Mouse (Mus musculus) mouse trophoblast stem cell (cell line): Measurements from ENCODE around the gene Gm11037.

Experiments used
- in situ Hi-C, 2 experiments: fragments of 300-500 bp; cut with MseI, MboI; formaldehyde crosslinking; loops; 2 replicates in 1 of 2; 3 replicates in 1 of 2; pipeline ENCODE4 v1.15.1; 2025

Gene Gm11037

DNA sequence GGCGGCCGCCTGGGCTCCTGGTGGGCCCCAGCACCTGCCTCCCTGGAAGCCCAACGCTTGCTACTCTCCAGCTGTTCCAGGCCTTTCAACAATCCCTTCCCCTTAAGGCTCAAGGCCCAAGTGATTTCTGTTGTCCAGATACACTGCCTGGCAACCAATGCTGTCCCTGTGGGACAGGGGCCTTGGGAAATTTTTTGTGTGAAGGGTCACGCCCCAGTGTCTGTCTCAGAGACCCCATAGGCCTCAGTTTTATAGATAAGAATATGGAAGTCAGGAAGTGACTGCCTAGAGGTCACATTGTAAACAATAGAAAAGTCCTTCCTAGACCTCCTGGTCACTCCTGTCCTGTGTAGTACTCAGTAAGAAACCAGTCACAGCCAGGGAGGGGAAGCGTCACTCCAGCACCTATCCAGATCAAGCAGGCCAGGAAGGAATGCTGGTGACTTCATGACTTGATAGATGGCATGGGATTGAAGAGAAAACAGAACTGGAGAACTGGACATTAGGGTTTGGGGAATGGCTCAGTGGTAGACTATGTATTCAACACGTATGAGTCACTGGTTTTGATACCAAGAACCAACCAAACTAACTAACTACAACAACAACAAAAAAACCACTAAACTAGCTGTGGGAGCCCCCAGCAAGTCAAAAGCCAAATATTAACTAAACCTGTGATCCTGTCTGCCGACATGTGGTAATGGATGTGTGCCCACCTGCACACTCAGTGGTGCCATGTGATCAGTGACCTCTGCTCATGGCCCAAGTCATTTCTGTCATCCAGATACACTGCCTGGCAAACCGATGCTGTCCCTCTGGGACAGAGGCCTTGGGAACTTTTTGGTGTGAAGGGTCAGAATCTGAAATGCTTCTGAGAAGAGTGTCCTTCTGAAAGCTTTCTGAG, 15.3 kb downstream of the Gm11037 start:
- in situ Hi-C loops = loop anchor here in 1 of 2 experiments (10.0 kb wide), 1 partner anchor 54 kb away; no protein-coding TSS in a partner anchor

- in situ Hi-C loops = loop anchor here in 1 of 2 experiments (10.0 kb wide), 1 partner anchor 54 kb away; no protein-coding TSS in a partner anchor
Observed at GRCm38 (mm10) chr2:131149254-131149578, 15.9 kb downstream of the Gm11037 start.

DNA sequence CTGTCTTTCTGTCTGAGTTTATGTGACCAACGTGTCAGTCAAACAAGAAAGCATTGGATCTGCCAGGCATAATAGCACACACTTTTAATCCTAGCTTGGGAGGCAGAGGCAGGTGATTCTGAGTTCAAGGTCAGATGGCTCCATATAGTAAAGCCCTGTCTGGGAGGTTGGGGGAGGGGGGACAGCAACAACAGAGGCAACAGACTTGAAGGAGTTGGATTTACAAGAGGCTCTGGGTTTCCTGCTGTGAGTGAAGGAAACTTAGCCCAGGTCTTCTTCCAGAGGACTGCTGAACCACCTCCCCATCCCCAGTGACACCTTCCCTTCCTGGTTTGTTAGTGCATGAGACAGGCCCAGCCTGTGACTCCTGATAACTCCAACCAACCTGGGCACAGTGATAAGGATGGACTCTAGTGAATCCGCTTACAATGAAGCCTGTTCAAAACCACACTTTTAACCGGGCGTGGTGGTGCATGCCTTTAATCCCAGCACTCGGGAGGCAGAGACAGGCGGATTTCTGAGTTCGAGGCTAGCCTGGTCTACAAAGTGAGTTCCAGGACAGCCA, 19.0 kb downstream of the Gm11037 start:
- in situ Hi-C loops = no loop called here

DNA sequence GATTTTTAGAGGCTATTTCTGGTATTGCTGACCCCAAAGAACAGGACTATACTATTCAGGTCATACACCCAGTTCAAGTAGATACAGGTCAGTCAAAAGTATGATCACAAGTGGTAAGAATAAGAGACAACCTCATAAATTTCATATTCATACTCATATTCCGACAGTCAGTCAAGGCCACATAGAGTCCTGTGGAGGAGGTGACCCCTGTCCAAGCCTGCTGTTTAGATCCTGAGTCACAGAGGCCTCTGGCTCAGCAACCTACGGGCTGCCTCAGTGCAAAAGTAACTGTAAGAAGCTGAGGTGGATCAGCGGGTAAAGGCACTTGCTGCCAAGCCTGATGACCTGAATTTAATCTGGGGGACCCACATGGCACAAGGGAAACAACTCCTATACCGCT, 20.7 kb downstream of the Gm11037 start:
- in situ Hi-C loops = no loop called here

GRCm38 (mm10) chr2:131156987-131157386, 23.7 kb downstream of the Gm11037 start:
- in situ Hi-C loops = no loop called here

- in situ Hi-C loops = no loop called here
Observed at GRCm38 (mm10) chr2:131159491-131159910, 26.2 kb downstream of the Gm11037 start.

DNA sequence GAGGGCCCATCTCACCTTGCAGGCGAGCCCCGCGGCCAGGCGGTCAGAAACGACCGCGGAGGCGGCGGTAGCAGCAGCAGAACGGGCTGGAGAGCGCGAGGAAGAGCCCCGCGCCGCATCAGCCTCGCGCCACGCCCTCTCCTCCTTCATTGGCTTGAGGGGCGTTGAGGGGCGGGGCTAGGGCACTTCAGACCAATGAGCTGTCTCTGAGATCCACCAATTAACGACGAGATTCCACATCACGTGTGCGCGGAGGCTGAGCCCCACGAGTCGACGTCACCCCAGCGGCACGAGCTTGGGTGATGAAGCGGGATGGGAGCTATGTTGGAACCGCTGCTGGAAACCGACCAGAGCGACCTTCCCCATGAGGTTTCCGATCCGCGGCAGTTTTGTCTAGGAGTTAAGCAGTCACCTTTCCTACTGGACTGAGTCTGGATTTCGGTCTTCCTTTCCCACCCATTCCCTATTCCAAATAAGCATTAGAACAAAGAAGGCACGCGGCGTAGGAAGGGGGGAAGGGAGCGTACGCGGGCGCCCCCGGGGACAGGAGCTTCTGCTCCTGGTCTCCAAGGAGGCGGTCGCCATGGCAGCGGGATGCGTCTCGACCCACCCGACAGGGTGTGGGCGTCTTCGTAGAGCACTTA, 26.8 kb downstream of the Gm11037 start, which contains the start of gene 1700037H04Rik:
Gene 1700037H04Rik (minus strand): TSS at position 144 of the 644 bp plus-strand sequence.
- in situ Hi-C loops = no loop called here

DNA sequence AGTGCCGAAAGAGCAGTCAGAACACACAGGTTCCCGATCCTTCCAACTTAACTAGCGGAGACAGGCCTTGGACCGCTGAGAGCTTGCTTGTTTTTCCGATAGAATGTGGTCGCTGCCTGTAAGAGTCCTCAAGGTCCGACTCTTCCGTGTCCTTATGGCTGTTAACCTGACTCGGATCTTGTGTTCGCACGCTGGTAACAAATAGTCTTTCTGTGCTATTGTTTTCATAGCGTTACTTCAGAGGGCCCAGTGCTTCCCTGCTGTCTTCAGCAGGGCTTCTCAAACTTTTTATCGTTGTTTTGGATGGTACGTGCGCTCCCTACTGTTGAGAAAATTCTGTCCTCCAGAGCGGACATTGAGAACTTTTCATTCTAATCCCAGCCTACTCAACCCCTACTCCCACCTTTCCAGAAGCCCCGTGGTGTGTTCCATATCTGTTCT, 27.4 kb downstream of the Gm11037 start:
- in situ Hi-C loops = no loop called here

GRCm38 (mm10) chr2:131163924-131164323, 30.6 kb downstream of the Gm11037 start:
- in situ Hi-C loops = no loop called here

DNA sequence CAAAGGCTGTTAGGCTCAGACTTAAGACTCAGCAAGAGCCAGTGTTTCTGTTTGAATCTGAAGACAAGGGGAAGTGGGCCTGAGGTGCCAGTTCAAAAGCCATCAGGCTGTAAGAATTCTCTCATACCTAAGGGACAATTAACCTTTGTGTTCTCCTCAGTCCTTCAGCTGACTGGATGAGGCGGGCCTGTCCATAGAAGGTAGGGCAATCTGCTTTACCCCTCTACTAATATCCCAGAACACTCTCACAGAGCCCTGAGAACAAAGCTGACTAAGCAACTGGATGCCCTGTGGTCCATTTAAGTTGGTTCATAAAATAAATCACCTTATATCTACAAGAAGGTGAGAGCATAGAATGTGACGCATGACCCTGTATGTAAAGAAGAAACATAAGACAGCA, 32.9 kb downstream of the Gm11037 start:
- in situ Hi-C loops = no loop called here

DNA sequence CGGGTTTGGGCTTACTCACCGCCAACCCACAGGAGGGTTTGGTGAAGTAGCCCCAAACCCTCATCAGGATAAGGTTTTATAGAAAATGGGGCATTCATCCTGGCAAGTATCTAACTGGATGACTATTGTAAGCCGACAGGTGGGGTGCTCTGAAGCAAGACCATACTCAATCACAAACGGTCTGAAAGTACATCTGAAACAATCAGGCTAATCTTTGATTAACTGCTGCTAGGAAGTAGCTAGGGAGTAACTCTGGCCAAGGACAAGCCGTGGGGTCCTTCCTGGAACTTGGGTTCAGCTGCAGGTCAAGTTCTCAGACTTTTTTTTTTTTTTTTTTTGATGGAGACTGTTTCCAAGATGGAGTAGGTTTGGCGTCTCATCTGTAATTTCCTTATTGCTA, 34.7 kb downstream of the Gm11037 start:
- in situ Hi-C loops = no loop called here

GRCm38 (mm10) chr2:131168914-131169313, 35.6 kb downstream of the Gm11037 start:
- in situ Hi-C loops = no loop called here

- in situ Hi-C loops = no loop called here
Observed at GRCm38 (mm10) chr2:131170936-131171335, 37.6 kb downstream of the Gm11037 start.

GRCm38 (mm10) chr2:131171401-131172104, 38.3 kb downstream of the Gm11037 start:
- in situ Hi-C loops = no loop called here

- in situ Hi-C loops = no loop called here
Observed at GRCm38 (mm10) chr2:131172322-131172721, 39.0 kb downstream of the Gm11037 start.

DNA sequence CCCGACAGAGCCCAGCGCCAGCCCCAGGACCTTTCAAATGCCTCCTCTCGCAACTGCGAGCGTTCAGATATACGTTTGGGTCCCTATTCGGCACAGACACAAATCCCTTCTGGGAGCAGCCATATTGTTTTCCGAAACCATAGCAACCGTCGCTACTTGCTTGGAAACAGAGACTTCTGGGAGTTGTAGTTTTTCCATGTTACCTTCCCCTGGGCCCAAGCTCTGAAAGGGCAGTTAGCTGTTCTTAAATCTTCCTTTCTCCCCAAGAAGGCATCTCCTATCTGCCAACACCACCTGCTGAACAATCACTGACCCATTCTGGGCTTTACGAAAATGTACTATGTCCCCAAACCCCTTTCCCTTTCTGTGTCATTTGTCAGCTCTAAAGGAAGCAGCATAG, 41.4 kb downstream of the Gm11037 start:
- in situ Hi-C loops = no loop called here

DNA sequence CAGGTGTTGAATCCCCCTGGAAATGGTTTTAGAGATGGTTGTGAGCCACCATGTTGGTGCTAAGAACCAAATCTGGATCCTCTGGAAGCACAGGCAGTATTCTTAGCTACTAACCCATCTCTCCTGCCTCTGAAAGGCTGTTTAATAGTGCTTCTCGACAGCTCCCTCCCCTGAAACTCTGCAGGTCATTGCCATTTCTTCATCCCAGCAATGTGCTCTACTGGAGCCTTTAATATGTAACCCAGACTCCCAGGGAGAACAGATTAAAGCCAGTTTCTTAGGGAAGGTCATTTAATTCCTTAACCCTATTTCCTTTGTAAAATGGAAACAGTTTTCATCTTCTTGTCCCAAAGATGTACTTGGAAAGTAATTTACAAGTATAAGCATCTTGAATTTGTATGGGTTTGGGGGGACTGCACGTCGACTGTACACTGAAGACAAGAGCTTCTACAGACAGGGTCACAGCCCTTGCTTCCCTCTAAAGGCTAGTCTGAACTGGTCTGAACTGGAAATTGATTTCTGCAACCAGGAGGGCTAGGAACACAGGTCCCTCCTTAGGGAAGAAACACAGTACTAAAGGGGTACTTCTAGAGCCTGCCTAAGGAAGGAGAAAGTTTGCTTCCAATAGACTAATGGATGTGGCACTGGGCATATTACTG, 42.1 kb downstream of the Gm11037 start:
- in situ Hi-C loops = no loop called here

DNA sequence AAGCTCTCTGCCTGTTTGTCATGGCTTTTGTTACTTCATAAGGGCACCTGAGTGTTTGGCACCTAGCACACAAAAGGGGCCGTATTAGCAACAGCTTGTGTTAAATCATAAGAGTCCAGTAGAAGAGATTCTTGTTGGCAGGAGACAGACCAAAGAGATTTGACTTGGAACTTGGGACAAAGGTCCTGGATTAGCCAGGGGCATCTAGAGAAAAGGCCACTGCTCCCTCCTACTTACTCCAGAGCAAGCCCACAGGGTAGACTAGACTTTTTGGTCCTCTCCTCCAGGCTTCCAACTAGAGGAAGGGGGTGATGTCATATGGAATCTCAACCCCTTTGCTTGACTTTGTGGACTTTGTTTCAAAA, 42.6 kb downstream of the Gm11037 start:
- in situ Hi-C loops = no loop called here

DNA sequence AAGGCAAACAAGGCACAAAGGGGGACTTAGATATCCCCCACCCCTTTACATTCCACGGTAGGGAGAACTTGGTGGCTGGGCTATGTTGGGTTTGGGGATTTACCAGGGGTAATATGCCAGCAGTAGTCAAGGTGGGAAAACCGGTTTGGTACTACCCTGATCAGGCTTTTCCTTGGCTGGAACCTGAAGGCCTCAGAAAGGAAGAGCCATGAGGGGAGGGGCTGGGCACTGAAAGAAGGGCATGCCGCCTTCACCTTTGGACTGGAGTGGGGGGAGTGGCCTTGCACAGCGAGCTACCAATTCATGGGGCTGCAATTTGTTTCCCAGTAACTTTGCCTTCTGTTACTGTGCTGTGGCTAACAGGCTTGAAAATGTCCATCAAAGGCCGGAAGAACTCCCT, 43.2 kb downstream of the Gm11037 start:
- in situ Hi-C loops = no loop called here

GRCm38 (mm10) chr2:131177932-131178331, 44.6 kb downstream of the Gm11037 start:
- in situ Hi-C loops = no loop called here

DNA sequence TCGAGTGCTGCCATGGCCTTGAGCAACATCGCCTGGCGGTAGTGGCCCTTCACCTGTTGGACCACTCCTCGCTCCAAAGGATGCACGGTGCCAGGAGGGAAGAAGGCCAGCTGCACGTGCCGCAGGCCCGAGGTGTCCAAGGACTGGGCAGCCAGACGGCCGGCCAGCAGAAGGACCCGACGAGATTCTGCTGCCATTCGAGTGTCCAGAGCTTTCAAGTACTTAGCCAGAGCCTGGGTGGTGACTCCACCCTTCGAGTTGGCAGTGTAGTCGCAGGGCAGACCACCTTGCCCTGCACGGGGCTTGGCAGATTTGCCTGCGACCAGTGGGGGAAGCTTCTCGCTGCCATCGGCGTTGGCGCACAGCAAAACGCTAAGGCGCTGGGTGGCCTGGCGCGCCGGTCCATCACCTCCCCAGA, 45.5 kb downstream of the Gm11037 start:
- in situ Hi-C loops = no loop called here
